Mouse (Mus musculus) kidney, embryonic 16.5 days (tissue): ENCODE data around the gene Gdnf. TPM values are rescaled to one million over a fixed set of nuclear protein-coding genes. Genes with fewer than 3 reads are reported as not detected.

Source experiments
- ATAC-seq: fragments of 200-750 bp; cut with Nextera tagmentation; 2 replicates; pipeline ENCODE4 v1.8.0; 2017; ENCODE audit warnings: moderate TSS enrichment; ENCODE audit not compliant: low FRiP score, low TSS enrichment
- H3K27ac ChIP-seq: fragments of 300-500 bp; sonication (generic); 2 replicates; pipeline ENCODE4 v1.5.1; 2014; ENCODE audit warnings: low read length
- H3K27me3 ChIP-seq: fragments of 300-500 bp; sonication (generic); 2 replicates; pipeline ENCODE4 v1.6.1; 2014; ENCODE audit warnings: low read length, control low read depth, mixed read lengths; ENCODE audit not compliant: insufficient read depth
- H3K36me3 ChIP-seq: fragments of 300-500 bp; sonication (generic); 2 replicates; pipeline ENCODE4 v1.6.1; 2014; ENCODE audit warnings: low read length, control low read depth, mixed read lengths; ENCODE audit not compliant: insufficient read depth
- H3K4me1 ChIP-seq: fragments of 300-500 bp; sonication (generic); 2 replicates; pipeline ENCODE4 v1.6.1; 2014; ENCODE audit warnings: low read length, control low read depth, mixed read lengths; ENCODE audit not compliant: insufficient read depth
- H3K4me2 ChIP-seq: fragments of 300-500 bp; sonication (generic); replicated peaks from 2 replicates; pipeline ENCODE4 v1.6.1; 2014; ENCODE audit warnings: low read depth, low read length
- H3K4me3 ChIP-seq: fragments of 300-500 bp; sonication (generic); 2 replicates; pipeline ENCODE4 v1.5.1; 2014; ENCODE audit warnings: mild to moderate bottlenecking, low read length
- H3K9ac ChIP-seq: fragments of 300-500 bp; sonication (generic); replicated peaks from 2 replicates; pipeline ENCODE4 v1.6.1; 2014; ENCODE audit warnings: low read length
- H3K9me3 ChIP-seq: fragments of 300-500 bp; sonication (generic); 2 replicates; pipeline ENCODE4 v1.6.1; 2016; ENCODE audit warnings: low read length, control low read depth
- WGBS: fragments of 180-500 bp; shearing (Covaris S2); extraction: QIAGEN DNeasy Blood & Tissue Kit; methylation state at CpG from one replicate; pipeline ENCODE4 v1.1.7; 2014; 5-methylcytosine and 5-hydroxymethylcytosine counted together
- polyA plus RNA-seq: library from polyadenylated mRNA; unstranded; fragments of >200 nt; fragmentation: Nextera tagmentation; extraction: Ambion mirVana; gene quantifications from 2 replicates; pipeline ENCODE4 v1.2.1, GENCODE M21; 2015

Gene Gdnf
- polyA plus RNA-seq: 6.8 and 8.7 TPM in 2 replicates

DNA sequence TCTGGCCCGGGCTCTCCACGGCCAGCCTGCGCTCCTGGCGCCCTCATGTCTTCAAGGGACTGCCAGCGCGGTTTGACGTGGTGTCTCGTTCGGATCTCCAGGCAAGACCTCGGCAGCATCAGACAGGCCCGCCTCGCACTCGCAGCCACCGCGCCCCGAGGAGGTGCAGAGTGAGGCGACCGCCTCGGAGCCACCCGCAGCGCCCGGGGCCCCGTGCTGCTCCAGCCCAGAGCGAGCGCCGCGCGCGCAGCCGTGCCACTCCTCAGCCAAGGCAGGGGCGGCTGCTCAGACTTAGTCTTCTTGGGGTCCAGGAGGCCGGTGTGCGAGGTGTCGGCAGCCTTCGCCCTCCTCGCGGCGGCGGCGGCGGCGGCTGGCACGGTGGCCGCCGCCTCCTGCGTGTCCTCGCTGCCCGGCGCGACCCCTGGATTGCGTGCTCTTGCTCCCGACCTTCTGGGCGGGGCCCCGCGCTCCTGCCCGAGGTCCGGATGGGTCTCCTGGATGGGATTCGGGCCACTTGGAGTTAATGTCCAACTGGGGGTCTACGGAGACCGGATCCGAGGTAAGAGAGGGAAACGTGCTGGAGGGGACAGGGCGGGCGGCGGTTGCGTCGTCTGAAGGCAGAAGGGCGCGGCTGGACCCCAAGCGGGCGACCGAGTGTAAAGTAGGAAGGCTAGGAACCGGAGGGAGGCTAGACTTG lies at the start of gene Gdnf:
TSS of gene Gdnf (plus strand) at position 291 of the 697 bp plus-strand sequence.
- peaks cover 50% of the 10 kb centered on the region for H3K27me3 ChIP-seq

DNA sequence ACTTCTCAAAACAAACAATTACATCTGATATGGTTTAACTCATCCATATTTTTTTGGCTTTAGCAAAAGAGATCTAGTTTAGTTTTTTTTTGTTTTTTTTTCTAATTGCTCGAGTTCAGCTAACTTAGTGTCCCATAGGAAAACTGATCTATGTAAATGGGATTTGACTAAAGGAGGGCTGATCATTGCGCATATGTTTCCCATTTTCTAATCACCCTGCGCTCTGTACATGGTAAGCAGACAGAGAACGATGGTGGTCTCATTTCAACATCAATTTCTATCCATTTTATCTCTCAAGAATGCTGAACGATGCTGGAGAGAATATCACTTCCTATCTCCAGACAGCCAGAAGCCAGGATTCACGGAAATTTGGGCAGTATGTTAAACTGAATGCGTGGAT lies 43.5 kb upstream of the Gdnf start:
- Histone ChIP-seq H3K4me1 (no peaks in the 10 kb centered on the region), H3K4me3 (no peak overlapping the region), H3K4me2 (no peak overlapping the region), H3K36me3 (no peaks in the 10 kb centered on the region), H3K27ac (no peak overlapping the region), H3K9ac (no peak overlapping the region), H3K9me3 (no peaks in the 10 kb centered on the region), H3K27me3 (no peaks in the 10 kb centered on the region)
- WGBS: 92% methylated on average over 7 of the region's 7 CpGs
- ATAC-seq: no peak

More for the DNA sequence above, at the start of gene Gdnf:
- Histone ChIP-seq H3K36me3 (no peaks in the 10 kb centered on the region), H3K9me3 (no peaks in the 10 kb centered on the region), H3K4me1 (peaks cover 18% of the 10 kb centered on the region), H3K4me2 (peak within 1 kb of the TSS; percentile 91), H3K27ac (peak within 1 kb of the TSS; percentile 89), H3K4me3 (peak within 1 kb of the TSS; percentile 68), H3K9ac (peak within 1 kb of the TSS; percentile 77)
- under 1% methylated on average over 73 of the region's 73 CpGs for WGBS
- peak; percentile 40; the same call in 1 of the 2 replicates for ATAC-seq

DNA sequence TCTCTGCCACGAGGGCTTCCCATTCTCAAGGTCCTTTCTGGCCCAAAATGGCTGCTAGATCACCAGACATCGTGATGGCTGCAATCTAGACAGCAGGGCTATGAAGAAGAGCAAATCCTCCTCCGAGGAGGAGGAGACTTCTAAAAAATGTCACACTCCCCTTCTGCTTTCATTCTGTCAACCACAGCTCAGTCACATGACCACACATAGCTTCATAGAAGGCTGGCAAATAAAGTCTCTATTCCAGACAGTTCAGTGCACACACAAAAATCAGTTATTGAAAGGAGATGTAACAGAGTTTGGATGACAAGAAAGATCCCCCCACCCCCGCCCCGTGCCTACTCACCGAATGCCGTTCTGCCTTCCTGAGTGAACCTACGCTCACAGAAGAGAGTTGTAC lies 37.7 kb upstream of the Gdnf start:
- Histone ChIP-seq H3K4me1 (no peaks in the 10 kb centered on the region), H3K4me3 (no peak overlapping the region), H3K27ac (no peak overlapping the region), H3K36me3 (no peaks in the 10 kb centered on the region), H3K9me3 (no peaks in the 10 kb centered on the region), H3K4me2 (no peak overlapping the region), H3K27me3 (no peaks in the 10 kb centered on the region), H3K9ac (no peak overlapping the region)
- WGBS: 87% methylated on average over 8 of the region's 8 CpGs
- ATAC-seq: no peak

DNA sequence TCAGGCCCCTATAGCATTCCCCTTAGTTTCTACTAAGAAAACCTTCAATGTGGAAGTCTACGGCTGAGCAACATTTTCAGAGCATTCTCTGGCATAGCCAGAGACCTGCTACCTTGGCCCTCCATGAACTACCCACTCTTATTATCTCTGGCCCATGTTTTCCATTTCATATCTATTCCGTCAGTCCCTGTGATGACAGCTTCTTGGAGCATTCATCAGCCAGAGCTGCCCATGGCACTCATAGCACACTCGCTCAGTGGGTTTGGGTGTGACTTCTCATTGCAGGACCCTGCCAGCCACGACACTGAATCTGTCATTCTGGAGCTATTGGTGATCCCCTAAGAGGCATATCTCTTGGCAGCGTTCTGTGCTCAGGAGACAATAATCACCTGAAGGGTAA lies 29.1 kb upstream of the Gdnf start:
- Histone ChIP-seq H3K36me3 (no peaks in the 10 kb centered on the region), H3K9me3 (no peaks in the 10 kb centered on the region), H3K4me1 (no peaks in the 10 kb centered on the region), H3K27ac (no peak overlapping the region), H3K4me2 (no peak overlapping the region), H3K27me3 (no peaks in the 10 kb centered on the region), H3K4me3 (no peak overlapping the region), H3K9ac (no peak overlapping the region)
- ATAC-seq: no peak
- WGBS: 92% methylated on average over 5 of the region's 5 CpGs

DNA sequence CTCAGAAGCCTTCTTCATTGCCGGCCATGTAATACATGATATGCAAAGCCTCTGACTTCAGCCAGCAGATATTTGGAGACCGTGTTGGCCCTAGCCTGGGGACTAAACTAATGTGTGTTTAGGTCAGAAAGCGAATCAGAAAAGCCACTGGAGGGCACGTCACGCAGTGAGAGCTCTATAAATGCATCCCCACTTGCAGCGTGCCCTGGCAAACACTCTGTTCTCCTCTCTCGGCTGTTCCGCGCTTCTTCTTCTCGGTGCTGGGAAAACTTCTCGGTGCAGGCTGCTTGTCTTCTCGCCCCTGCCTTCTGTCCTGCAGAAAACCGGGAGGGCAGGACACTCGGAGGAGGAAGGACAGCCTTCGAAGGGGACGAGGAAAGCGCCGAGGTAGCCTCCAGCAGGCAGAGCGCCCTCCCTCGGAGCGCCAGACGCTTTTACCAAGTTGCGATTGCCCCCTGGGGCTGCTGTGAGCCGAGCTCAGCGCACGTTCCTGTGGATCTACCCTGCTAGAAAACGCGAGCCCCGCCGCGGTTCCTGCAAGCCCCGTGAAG lies 730 bp upstream of the Gdnf start:
- Histone ChIP-seq H3K4me2 (peak overlapping the region; percentile 91), H3K4me3 (peak overlapping the region; percentile 68), H3K9ac (peak overlapping the region; percentile 77), H3K4me1 (peaks cover 13% of the 10 kb centered on the region), H3K27ac (peak overlapping the region; percentile 89), H3K9me3 (no peaks in the 10 kb centered on the region), H3K36me3 (no peaks in the 10 kb centered on the region), H3K27me3 (peaks cover 47% of the 10 kb centered on the region)
- peak; percentile 35 for ATAC-seq
- WGBS: 0% methylated on average over 30 of the region's 32 CpGs

DNA sequence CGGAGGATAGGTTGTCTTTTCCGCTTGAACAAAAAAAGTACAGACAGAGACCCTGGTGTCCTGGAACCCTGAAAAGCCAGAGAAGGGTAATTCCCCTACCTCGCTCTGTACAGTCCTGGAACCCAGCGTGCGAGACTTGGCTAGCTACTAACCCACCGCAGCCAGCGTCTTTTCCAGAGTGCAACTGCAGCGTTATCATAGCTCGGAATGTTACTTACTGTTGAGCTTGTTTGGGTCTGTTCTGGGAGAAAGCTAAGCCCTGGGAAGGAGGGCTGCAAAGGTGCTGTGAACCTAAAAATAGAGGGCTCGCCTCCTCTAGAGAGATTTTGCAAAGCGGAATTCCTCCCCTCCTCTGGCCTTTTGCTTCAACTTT lies 593 bp downstream of the Gdnf start:
- H3K27ac ChIP-seq: peak overlapping the region; percentile 89
- ATAC-seq: no peak
- no peaks in the 10 kb centered on the region for H3K9me3 ChIP-seq
- peak overlapping the region; percentile 68 for H3K4me3 ChIP-seq
- peaks cover 21% of the 10 kb centered on the region for H3K4me1 ChIP-seq
- no peaks in the 10 kb centered on the region for H3K36me3 ChIP-seq
- 4% methylated on average over 11 of the region's 11 CpGs for WGBS
- H3K27me3 ChIP-seq: peaks cover 53% of the 10 kb centered on the region
- peak overlapping the region; percentile 77 for H3K9ac ChIP-seq
- H3K4me2 ChIP-seq: peak overlapping the region; percentile 91

DNA sequence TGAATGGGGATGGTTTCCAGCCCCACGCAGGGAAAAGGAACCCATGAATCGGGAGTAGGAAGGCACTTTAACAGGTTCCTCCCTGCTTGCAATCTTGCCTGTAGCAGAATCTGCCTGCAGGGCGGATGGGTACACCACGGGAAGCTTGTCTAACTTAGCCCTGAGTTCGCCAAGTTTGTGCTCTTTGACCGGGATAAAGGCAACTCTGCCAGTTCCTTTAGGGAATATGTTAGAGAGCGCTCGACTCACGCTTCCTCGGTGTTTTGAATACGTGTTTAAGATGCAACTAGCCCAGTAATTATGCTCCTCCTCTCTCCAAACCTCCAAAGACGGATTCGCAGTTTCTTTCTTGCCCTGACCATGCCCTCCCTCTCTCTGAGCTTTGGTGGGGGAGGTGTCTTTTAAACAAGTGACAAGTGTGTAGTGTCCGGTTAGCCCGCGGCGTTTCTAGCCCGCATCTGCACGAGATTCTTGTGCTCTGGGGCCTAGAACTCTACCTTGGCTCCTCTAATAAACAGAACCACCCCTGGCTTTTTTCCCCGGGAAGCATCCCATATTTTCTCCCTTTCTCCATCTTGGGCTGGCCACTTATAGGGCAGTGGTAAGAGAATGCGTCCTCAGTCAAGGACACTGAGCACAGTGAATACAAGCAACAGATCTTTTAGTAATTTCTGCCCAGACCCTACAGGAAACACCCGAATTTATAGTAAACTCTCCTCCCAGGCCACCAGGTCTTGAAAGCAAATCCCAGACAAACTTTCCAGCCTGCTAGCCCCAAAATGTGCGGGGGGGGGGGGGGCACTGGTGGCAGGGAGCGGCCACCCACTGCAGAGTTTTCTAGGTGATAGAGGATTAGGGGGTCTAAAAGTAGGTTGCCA lies 1.4 kb downstream of the Gdnf start:
- WGBS: 4% methylated on average over 24 of the region's 24 CpGs
- H3K9ac ChIP-seq: peak overlapping the region; percentile 77
- H3K9me3 ChIP-seq: no peaks in the 10 kb centered on the region
- H3K4me3 ChIP-seq: peak overlapping the region; percentile 68
- H3K27me3 ChIP-seq: peaks cover 59% of the 10 kb centered on the region
- no peaks in the 10 kb centered on the region for H3K36me3 ChIP-seq
- H3K27ac ChIP-seq: peak overlapping the region; percentile 89
- peaks cover 21% of the 10 kb centered on the region for H3K4me1 ChIP-seq
- ATAC-seq: no peak
- peak overlapping the region; percentile 91 for H3K4me2 ChIP-seq

DNA sequence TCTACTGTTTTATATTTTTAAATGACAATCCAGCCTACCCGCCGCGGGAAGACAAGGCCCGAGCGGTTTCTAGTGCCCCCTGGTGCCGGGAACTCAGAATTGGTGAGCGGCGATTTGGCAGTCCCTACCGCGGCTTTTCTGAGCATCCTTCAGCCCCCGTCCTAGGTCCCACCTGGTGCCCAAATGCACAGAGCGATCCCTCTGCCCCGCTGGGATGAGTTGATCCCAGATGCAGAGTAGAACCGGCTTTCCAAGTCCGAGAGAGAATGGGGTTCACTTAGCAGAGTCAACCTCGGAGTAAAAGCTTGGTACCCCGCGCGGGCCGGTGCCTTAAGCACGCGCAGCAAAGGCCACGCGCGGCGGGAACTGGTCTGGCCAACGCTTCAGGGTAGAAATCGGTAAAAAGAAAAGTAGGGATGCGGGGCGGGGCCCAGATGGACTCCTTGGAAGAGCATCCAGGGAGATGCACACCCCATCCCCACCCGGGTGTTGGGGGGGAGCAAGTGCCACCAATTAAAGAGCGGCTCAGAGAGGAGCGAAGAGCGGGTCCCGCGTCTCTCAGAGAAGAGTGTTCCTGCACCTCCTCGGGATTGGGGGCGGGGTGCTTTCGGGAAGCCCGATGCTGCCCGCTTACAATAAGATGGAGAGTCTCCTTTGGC lies 2.4 kb downstream of the Gdnf start:
- WGBS: under 1% methylated on average over 41 of the region's 41 CpGs
- Histone ChIP-seq H3K9me3 (no peaks in the 10 kb centered on the region), H3K36me3 (no peaks in the 10 kb centered on the region), H3K4me3 (peak overlapping the region; percentile 68), H3K27me3 (peaks cover 55% of the 10 kb centered on the region), H3K9ac (peak overlapping the region; percentile 77), H3K27ac (peak overlapping the region; percentile 89), H3K4me2 (peak overlapping the region; percentile 91), H3K4me1 (peaks cover 21% of the 10 kb centered on the region)
- peak; percentile 21; the same call in 1 of the 2 replicates for ATAC-seq

DNA sequence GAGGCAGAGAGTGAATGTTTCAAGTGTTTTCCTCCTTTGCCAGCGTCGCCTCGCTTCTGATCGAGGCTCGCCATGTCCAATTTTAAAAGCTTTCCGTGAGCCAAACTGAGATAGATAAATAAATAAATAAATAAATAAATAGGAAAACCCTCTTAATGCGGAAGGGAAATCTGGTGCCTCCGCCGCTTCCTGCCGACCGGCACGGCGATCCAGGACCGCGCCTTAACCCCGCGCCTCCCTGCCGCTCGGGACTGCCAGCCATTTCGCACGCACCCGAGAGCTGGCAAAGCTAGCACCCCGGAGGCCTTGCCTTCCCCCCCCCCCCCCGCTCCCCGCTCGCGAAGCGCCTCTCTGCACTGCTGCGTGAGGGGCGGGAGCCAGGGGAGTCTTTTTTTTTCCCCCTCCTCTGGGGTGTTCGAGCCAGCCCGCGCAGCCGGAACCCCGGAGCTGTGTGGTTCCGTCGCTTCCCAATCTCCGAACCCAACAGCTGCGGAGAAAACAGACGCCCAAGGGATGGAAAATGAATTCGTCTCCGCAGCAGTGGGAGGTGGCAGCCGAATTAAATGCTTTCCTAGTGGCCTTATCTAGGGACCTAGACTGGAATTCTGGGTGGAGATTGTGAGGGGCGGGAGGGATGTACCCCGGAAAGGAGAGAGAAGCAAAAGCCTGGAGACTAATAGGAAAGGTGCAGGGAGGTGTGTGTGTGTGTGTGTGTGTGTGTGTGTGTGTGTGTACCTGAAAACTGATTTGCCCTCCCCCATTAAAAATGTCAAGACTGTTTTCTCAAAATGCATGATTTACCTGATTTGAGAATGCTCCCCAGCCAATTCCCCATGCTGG lies 3.1 kb downstream of the Gdnf start:
- H3K4me1 ChIP-seq: peaks cover 16% of the 10 kb centered on the region
- H3K27me3 ChIP-seq: peaks cover 50% of the 10 kb centered on the region
- ATAC-seq: no peak
- peak overlapping the region; percentile 89 for H3K27ac ChIP-seq
- H3K9ac ChIP-seq: peak overlapping the region; percentile 77
- H3K36me3 ChIP-seq: no peaks in the 10 kb centered on the region
- no peaks in the 10 kb centered on the region for H3K9me3 ChIP-seq
- peak overlapping the region; percentile 68 for H3K4me3 ChIP-seq
- H3K4me2 ChIP-seq: peak overlapping the region; percentile 91
- WGBS: under 1% methylated on average over 37 of the region's 45 CpGs
